Mouse (Mus musculus) testis, adult 2 months (tissue): Measurements from ENCODE around the gene Ccn6.
A peak's percentile ranks its signal among the peaks of the same experiment; 100 is the strongest.

Experiments used
- CTCF ChIP-seq: fragments of 200-500 bp; IDR thresholded peaks from 2 replicates; pipeline ENCODE4 v1.5.1; 2012; ENCODE audit warnings: low read depth, mild to moderate bottlenecking, inconsistent platforms, low read length, moderate library complexity; ENCODE audit not compliant: control insufficient read depth, insufficient read depth, insufficient replicate concordance
- POLR2A ChIP-seq: fragments of 200-500 bp; IDR thresholded peaks from 2 replicates; pipeline ENCODE4 v1.6.1; 2012; ENCODE audit warnings: low read depth, mild to moderate bottlenecking, inconsistent platforms, low read length, moderate library complexity; ENCODE audit not compliant: control insufficient read depth

- TF ChIP-seq CTCF (peak; percentile 54; the same call in 1 of the 2 replicates), POLR2A (no peak)
Observed at GRCm38 (mm10) chr10:39171603-39172539, 8.3 kb upstream of the Ccn6 start.
